Mouse (Mus musculus) small intestine, adult 2 months (tissue): ENCODE results near the gene Slamf9.

Experiments
- CTCF ChIP-seq: fragments of 200-500 bp; IDR thresholded peaks from 2 replicates; pipeline ENCODE4 v1.5.1; 2012; ENCODE audit warnings: low read depth, mild to moderate bottlenecking, control low read depth, inconsistent platforms, low read length, moderate library complexity, mixed read lengths; ENCODE audit not compliant: insufficient replicate concordance, insufficient read length; ENCODE audit errors: extremely low read depth
- POLR2A ChIP-seq: fragments of 200-500 bp; IDR thresholded peaks from 2 replicates; pipeline ENCODE4 v1.6.1; 2012; ENCODE audit warnings: low read depth, mild to moderate bottlenecking, control low read depth, inconsistent platforms, low read length, moderate library complexity

DNA sequence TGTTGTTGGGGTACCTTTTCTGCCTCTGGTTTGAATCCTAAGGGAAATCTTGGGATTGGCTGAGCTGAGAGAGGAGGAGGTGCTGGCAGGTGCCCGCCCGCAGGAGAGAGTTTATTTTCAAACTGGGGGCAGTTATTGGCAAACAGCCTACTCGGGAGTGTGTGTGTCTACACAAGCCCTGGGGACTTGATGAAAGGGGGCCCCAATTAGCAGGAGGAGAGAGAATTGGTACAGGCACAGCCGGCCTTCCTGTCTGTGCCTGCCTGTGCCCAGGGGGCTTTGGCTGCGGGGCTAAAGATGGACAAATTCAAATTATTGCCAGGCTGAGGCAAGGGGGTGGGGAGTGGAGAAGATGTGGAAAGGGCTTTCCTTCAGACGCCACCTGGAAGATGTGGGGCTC lies 10.7 kb downstream of the Slamf9 start:
- TF ChIP-seq POLR2A (no peak), CTCF (no peak)
